Mouse (Mus musculus) ES-Bruce4 (cell line): ENCODE data around the gene Syt13. TPM values are rescaled to one million over a fixed set of nuclear protein-coding genes. Genes with fewer than 3 reads are reported as not detected.

ENCODE experiments used
- H3K27ac ChIP-seq: 2 replicates; pipeline ENCODE4 v1.5.1; 2012; ENCODE audit warnings: low read length, inconsistent platforms; ENCODE audit not compliant: insufficient read depth
- H3K27me3 ChIP-seq: 2 replicates; pipeline ENCODE4 v1.6.1; 2012; ENCODE audit warnings: mild to moderate bottlenecking, low read length, inconsistent platforms; ENCODE audit not compliant: control insufficient read depth, poor library complexity, insufficient read depth, severe bottlenecking
- H3K36me3 ChIP-seq: 2 replicates; pipeline ENCODE4 v1.6.1; 2012; ENCODE audit warnings: inconsistent platforms, mild to moderate bottlenecking, low read length, moderate library complexity; ENCODE audit not compliant: control insufficient read depth, poor library complexity, insufficient read depth, severe bottlenecking
- H3K4me1 ChIP-seq: one replicate; pipeline ENCODE4 v1.8.1; 2011; ENCODE audit warnings: low read length; ENCODE audit not compliant: control insufficient read depth, insufficient read depth
- H3K4me3 ChIP-seq: 2 replicates; pipeline ENCODE4 v1.5.1; 2011; ENCODE audit warnings: low read depth, mild to moderate bottlenecking, low read length
- H3K9ac ChIP-seq: 2 replicates; pipeline ENCODE4 v1.6.1; 2012; ENCODE audit warnings: low read depth, mild to moderate bottlenecking, inconsistent platforms; ENCODE audit not compliant: poor library complexity, severe bottlenecking
- H3K9me3 ChIP-seq: replicated peaks from 2 replicates; pipeline ENCODE4 v1.6.1; 2012; ENCODE audit warnings: mild to moderate bottlenecking, low read length, inconsistent platforms; ENCODE audit not compliant: control insufficient read depth, poor library complexity, insufficient read depth, severe bottlenecking
- CTCF ChIP-seq: IDR thresholded peaks from one replicate; pipeline ENCODE4 v1.8.1; 2011; ENCODE audit warnings: low read depth, low read length
- EP300 ChIP-seq: IDR thresholded peaks from 2 replicates; pipeline ENCODE4 v1.6.1; 2011; ENCODE audit warnings: low read depth, low read length; ENCODE audit not compliant: insufficient read depth
- POLR2A ChIP-seq: IDR thresholded peaks from one replicate; pipeline ENCODE4 v1.8.1; 2011; ENCODE audit warnings: low read length; ENCODE audit not compliant: insufficient read depth
- polyA plus RNA-seq: library from polyadenylated mRNA; stranded (reverse); fragments of >200 nt; gene quantifications from 2 replicates; pipeline ENCODE4 v1.2.4, GENCODE M21; 2011; ENCODE audit warnings: low read depth; ENCODE audit not compliant: missing spikeins, insufficient read depth, insufficient read length

Syt13 gene
- polyA plus RNA-seq, result 11.2 and 11.8 TPM in 2 replicates

- H3K9me3 ChIP-seq, result no peaks in the 10 kb centered on the region
- H3K4me3 ChIP-seq, result peak within 1 kb of the TSS; percentile 41
- TF ChIP-seq EP300, result no peak
- peak; percentile 37 for TF ChIP-seq CTCF
- TF ChIP-seq POLR2A, result no peak
- no peaks in the 10 kb centered on the region for H3K36me3 ChIP-seq
- peaks cover 2% of the 10 kb centered on the region for H3K4me1 ChIP-seq
- H3K27ac ChIP-seq, result no peak within 1 kb of the TSS
- H3K9ac ChIP-seq, result peak within 1 kb of the TSS; percentile 5; the same call in 1 of the 2 replicates
- H3K27me3 ChIP-seq, result no peaks in the 10 kb centered on the region
Observed at GRCm38 (mm10) chr2:92914933-92915553, at the start of gene Syt13. Gene Syt13 (plus strand): TSS chr2:92915098.

GRCm38 (mm10) chr2:92866616-92867015, 48.3 kb upstream of the Syt13 start:
- TF ChIP-seq POLR2A (no peak), CTCF (no peak), EP300 (no peak)
- Histone ChIP-seq H3K27me3 (no peaks in the 10 kb centered on the region), H3K36me3 (no peaks in the 10 kb centered on the region), H3K4me1 (peaks cover 2% of the 10 kb centered on the region), H3K27ac (no peak overlapping the region), H3K9ac (no peak overlapping the region), H3K9me3 (no peaks in the 10 kb centered on the region; the same call in none of the 2 replicates), H3K4me3 (no peak overlapping the region)

- peaks cover 2% of the 10 kb centered on the region for H3K4me1 ChIP-seq
- H3K4me3 ChIP-seq, result no peak overlapping the region
- no peak for TF ChIP-seq POLR2A
- TF ChIP-seq CTCF, result no peak
- TF ChIP-seq EP300, result no peak
- H3K9me3 ChIP-seq, result no peaks in the 10 kb centered on the region
- no peak overlapping the region for H3K27ac ChIP-seq
- H3K27me3 ChIP-seq, result no peaks in the 10 kb centered on the region
- H3K36me3 ChIP-seq, result no peaks in the 10 kb centered on the region
- H3K9ac ChIP-seq, result no peak overlapping the region
Observed at GRCm38 (mm10) chr2:92870139-92870836, 44.6 kb upstream of the Syt13 start.

DNA sequence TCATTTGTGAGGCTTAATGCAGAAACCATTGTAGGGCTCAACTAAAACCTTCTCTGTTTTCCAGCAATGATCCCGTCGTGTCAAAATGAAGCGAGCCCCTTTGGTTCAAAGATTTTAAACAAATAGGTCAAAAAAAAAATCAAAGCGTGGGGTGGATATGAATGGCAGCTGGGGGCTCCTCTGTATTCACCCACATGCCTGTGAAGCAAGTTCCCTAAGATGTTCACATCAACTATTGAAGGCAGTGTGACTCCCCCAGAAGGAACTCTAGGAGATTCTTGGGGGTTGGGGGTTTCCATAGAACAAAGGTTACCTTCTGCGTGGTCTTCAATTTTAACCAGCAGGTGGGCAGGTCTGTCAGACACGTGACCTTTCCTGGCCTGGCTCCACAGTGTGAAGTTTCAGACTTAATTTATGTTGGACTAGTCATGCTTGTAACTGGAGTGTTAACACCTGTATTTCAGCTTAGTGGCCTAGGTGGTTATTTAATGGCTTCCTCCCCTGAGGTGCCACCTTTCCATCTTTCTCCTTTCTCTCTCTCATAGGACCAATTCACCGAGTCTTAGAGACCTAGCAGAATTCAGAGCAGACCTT, 43.7 kb upstream of the Syt13 start:
- no peak overlapping the region for H3K4me3 ChIP-seq
- no peak overlapping the region for H3K27ac ChIP-seq
- no peaks in the 10 kb centered on the region for H3K27me3 ChIP-seq
- H3K4me1 ChIP-seq, result peaks cover 2% of the 10 kb centered on the region
- TF ChIP-seq POLR2A (no peak), EP300 (no peak), CTCF (no peak)
- H3K9ac ChIP-seq, result no peak overlapping the region
- no peaks in the 10 kb centered on the region for H3K9me3 ChIP-seq
- no peaks in the 10 kb centered on the region for H3K36me3 ChIP-seq

GRCm38 (mm10) chr2:92872652-92873051, 42.2 kb upstream of the Syt13 start:
- no peak overlapping the region for H3K9ac ChIP-seq
- H3K27ac ChIP-seq, result no peak overlapping the region
- no peaks in the 10 kb centered on the region for H3K27me3 ChIP-seq
- TF ChIP-seq POLR2A (no peak), CTCF (no peak), EP300 (no peak)
- H3K9me3 ChIP-seq, result no peaks in the 10 kb centered on the region
- no peak overlapping the region for H3K4me3 ChIP-seq
- peaks cover 2% of the 10 kb centered on the region for H3K4me1 ChIP-seq
- no peaks in the 10 kb centered on the region for H3K36me3 ChIP-seq
